Mouse (Mus musculus): ENCODE measurements around the gene Ncbp3.

DNA sequence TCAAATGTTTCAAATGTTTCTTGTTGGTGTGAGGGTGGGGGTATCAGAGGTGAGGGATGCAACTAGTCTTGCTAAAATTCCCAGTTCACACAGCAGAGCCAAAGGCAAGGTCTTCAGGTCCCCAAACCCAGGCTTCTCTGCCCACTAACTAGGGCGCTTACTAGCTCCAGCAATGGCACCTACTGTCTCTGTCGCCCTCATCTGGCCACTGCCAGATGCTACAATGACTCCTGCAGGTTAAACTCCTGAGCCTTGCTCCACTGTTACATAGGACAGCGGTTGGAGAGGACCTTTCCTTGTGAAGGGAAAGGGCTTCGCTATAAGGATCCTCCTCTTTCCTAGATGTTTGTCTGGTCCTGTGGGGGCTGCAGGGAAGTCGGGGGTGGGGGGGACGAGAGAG is 46.6 kb upstream of the Ncbp3 start:
- TF ChIP-seq GATA1 (IDR thresholded peaks at IDR 0.05; ENCODE audit: borderline replicate concordance, low read length) (no peak), FLI1 (IDR thresholded peaks at IDR 0.05; ENCODE audit: low read length) (no peak)
